Mouse (Mus musculus): Measurements from ENCODE around the gene Edf1. TPM values are rescaled to one million over a fixed set of nuclear protein-coding genes. Genes with fewer than 3 reads are reported as not detected.
A peak's percentile ranks its signal among the peaks of the same experiment; 100 is the strongest.

Gene Edf1
- total RNA-seq (2014; fragmentation: Nextera tagmentation): 102 and 126 TPM in 2 replicates
- total RNA-seq (2017): 91.0 and 109 TPM in 2 replicates
- 570 and 701 TPM in 2 replicates for polyA plus RNA-seq (2012)

DNA sequence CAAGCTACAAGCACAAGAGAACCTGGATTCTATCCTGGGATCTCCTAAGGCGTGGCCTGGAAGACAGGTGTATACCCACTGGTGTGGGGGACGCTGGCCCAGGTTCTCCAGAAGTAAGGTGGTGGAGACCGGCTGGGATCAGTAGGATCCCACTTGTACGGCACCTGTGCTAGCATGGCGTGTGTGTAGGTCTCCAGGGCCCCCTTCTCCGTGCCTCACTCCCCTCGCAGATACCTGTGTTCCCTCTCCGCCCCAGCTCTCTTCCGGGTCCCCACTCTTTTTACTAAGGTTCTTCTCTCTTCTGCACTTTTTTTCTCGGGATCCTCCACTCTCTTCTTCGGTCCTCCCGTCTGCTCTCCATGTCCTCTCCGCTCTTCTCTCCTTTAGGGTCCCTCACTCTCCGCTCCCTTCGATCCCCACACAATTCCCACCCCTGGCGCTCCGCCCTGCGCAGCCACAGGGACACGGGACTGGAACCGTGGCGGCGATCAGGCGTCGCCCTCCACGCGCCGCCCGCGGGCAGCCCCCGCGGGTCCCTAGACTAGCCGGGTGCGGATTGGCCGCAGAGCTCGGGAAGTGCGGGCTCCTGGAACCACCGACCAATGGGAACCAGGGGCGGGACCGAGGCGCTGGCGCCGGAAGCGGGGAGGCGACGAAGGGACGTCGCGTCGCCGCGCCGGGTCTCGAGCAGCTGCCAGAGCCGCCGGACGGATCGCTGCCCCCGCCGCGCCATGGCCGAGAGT, at the start of gene Edf1:
Edf1 (plus strand) TSS at position 627 of the 743 bp plus-strand sequence.
- DNase-seq (ENCODE audit: low spot score): peak; percentile 100
- TF ChIP-seq GATA2 (IDR thresholded peaks at IDR 0.05; ENCODE audit: borderline replicate concordance, low read depth, low read length) (no peak), POLR2AphosphoS5 (IDR thresholded peaks at IDR 0.05; ENCODE audit: insufficient replicate concordance, low read depth, low read length) (no peak), TAL1 (conservative IDR thresholded peaks at IDR 0.05; ENCODE audit: low read depth, low read length) (no peak), GATA1 (IDR thresholded peaks at IDR 0.05; ENCODE audit: borderline replicate concordance, low read length) (no peak), CTCF (IDR thresholded peaks at IDR 0.05; ENCODE audit: low read depth, low read length) (no peak)
- peak; percentile 87 for ATAC-seq (ENCODE audit: extremely low read depth, insufficient number of reproducible peaks, low FRiP score, poor library complexity, severe bottlenecking)
- H3K9me3 ChIP-seq (replicated peaks): no peaks in the 10 kb centered on the region
- H3K36me3 ChIP-seq (replicated peaks): peaks cover 41% of the 10 kb centered on the region
- no peaks in the 10 kb centered on the region for H3K27me3 ChIP-seq (ENCODE audit: insufficient read depth, low read length)
- H3K4me3 ChIP-seq (ENCODE audit: low read depth, low read length): peak within 1 kb of the TSS; percentile 93
- H3K4me1 ChIP-seq (ENCODE audit: insufficient read depth, low read depth, low read length): peaks cover 47% of the 10 kb centered on the region

- H3K4me3 ChIP-seq (ENCODE audit: low read depth, low read length): no peak overlapping the region
- no peaks in the 10 kb centered on the region for H3K4me1 ChIP-seq (ENCODE audit: insufficient read depth, low read depth, low read length)
- H3K36me3 ChIP-seq (replicated peaks): peaks cover 21% of the 10 kb centered on the region
- H3K9me3 ChIP-seq (replicated peaks): no peaks in the 10 kb centered on the region
- ATAC-seq (ENCODE audit: extremely low read depth, insufficient number of reproducible peaks, low FRiP score, poor library complexity, severe bottlenecking) (no peak), DNase-seq (ENCODE audit: low spot score) (no peak)
- H3K27me3 ChIP-seq (ENCODE audit: insufficient read depth, low read length): peaks cover 16% of the 10 kb centered on the region
- no peak for TF ChIP-seq TAL1 (conservative IDR thresholded peaks at IDR 0.05; ENCODE audit: low read depth, low read length)
- no peak for TF ChIP-seq GATA1 (IDR thresholded peaks at IDR 0.05; ENCODE audit: borderline replicate concordance, low read length)
- TF ChIP-seq GATA2 (IDR thresholded peaks at IDR 0.05; ENCODE audit: borderline replicate concordance, low read depth, low read length): no peak
- no peak for TF ChIP-seq POLR2AphosphoS5 (IDR thresholded peaks at IDR 0.05; ENCODE audit: insufficient replicate concordance, low read depth, low read length)
- TF ChIP-seq CTCF (IDR thresholded peaks at IDR 0.05; ENCODE audit: low read depth, low read length): no peak
Observed at GRCm38 (mm10) chr2:25509912-25510311, 47.7 kb upstream of the Edf1 start.

GRCm38 (mm10) chr2:25526510-25527302, 30.9 kb upstream of the Edf1 start:
- DNase-seq (ENCODE audit: low spot score) (no peak), ATAC-seq (ENCODE audit: extremely low read depth, insufficient number of reproducible peaks, low FRiP score, poor library complexity, severe bottlenecking) (no peak)
- H3K4me3 ChIP-seq (ENCODE audit: low read depth, low read length): no peak overlapping the region
- H3K36me3 ChIP-seq (replicated peaks): peaks cover 98% of the 10 kb centered on the region
- no peaks in the 10 kb centered on the region for H3K9me3 ChIP-seq (replicated peaks)
- no peaks in the 10 kb centered on the region for H3K4me1 ChIP-seq (ENCODE audit: insufficient read depth, low read depth, low read length)
- TF ChIP-seq GATA1 (IDR thresholded peaks at IDR 0.05; ENCODE audit: borderline replicate concordance, low read length): no peak
- H3K27me3 ChIP-seq (ENCODE audit: insufficient read depth, low read length): no peaks in the 10 kb centered on the region

- no peak for TF ChIP-seq GATA1 (IDR thresholded peaks at IDR 0.05; ENCODE audit: borderline replicate concordance, low read length)
- no peak for TF ChIP-seq POLR2AphosphoS5 (IDR thresholded peaks at IDR 0.05; ENCODE audit: insufficient replicate concordance, low read depth, low read length)
- no peak for TF ChIP-seq CTCF (IDR thresholded peaks at IDR 0.05; ENCODE audit: low read depth, low read length)
- TF ChIP-seq GATA2 (IDR thresholded peaks at IDR 0.05; ENCODE audit: borderline replicate concordance, low read depth, low read length): no peak
- TF ChIP-seq TAL1 (conservative IDR thresholded peaks at IDR 0.05; ENCODE audit: low read depth, low read length): no peak
- DNase-seq (ENCODE audit: low spot score): no peak
- Histone ChIP-seq H3K4me1 (ENCODE audit: insufficient read depth, low read depth, low read length) (peaks cover 14% of the 10 kb centered on the region), H3K9me3 (replicated peaks) (no peaks in the 10 kb centered on the region), H3K27me3 (ENCODE audit: insufficient read depth, low read length) (no peaks in the 10 kb centered on the region), H3K4me3 (ENCODE audit: low read depth, low read length) (no peak overlapping the region), H3K36me3 (replicated peaks) (peaks cover 94% of the 10 kb centered on the region)
- no peak for ATAC-seq (ENCODE audit: extremely low read depth, insufficient number of reproducible peaks, low FRiP score, poor library complexity, severe bottlenecking)
Observed at GRCm38 (mm10) chr2:25533707-25534106, 23.9 kb upstream of the Edf1 start.

GRCm38 (mm10) chr2:25534178-25534865, 23.3 kb upstream of the Edf1 start:
- peaks cover 14% of the 10 kb centered on the region for H3K4me1 ChIP-seq (ENCODE audit: insufficient read depth, low read depth, low read length)
- TF ChIP-seq CTCF (IDR thresholded peaks at IDR 0.05; ENCODE audit: low read depth, low read length) (no peak), GATA1 (IDR thresholded peaks at IDR 0.05; ENCODE audit: borderline replicate concordance, low read length) (no peak), TAL1 (conservative IDR thresholded peaks at IDR 0.05; ENCODE audit: low read depth, low read length) (no peak), POLR2AphosphoS5 (IDR thresholded peaks at IDR 0.05; ENCODE audit: insufficient replicate concordance, low read depth, low read length) (no peak), GATA2 (IDR thresholded peaks at IDR 0.05; ENCODE audit: borderline replicate concordance, low read depth, low read length) (no peak)
- ATAC-seq (ENCODE audit: extremely low read depth, insufficient number of reproducible peaks, low FRiP score, poor library complexity, severe bottlenecking): no peak
- H3K9me3 ChIP-seq (replicated peaks): no peaks in the 10 kb centered on the region
- DNase-seq (ENCODE audit: low spot score): no peak
- H3K4me3 ChIP-seq (ENCODE audit: low read depth, low read length): no peak overlapping the region
- no peaks in the 10 kb centered on the region for H3K27me3 ChIP-seq (ENCODE audit: insufficient read depth, low read length)
- peaks cover 94% of the 10 kb centered on the region for H3K36me3 ChIP-seq (replicated peaks)

DNA sequence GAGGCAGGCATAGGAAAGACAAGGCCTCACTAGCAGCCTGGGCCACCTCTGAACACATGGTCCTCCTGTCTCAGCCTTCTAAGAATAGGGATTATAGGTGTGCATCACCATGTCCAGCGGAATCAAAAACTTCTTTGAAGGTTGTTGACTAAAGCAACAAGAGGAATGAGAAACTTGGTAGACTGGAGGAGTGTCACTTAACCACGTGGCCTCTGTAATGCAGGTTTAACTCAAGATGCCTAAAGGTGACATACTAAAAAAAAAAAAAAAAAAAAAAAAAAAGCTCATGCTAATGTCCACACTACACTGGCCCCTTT, 22.8 kb upstream of the Edf1 start:
- H3K36me3 ChIP-seq (replicated peaks): peaks cover 94% of the 10 kb centered on the region
- peaks cover 18% of the 10 kb centered on the region for H3K4me1 ChIP-seq (ENCODE audit: insufficient read depth, low read depth, low read length)
- no peaks in the 10 kb centered on the region for H3K9me3 ChIP-seq (replicated peaks)
- H3K27me3 ChIP-seq (ENCODE audit: insufficient read depth, low read length): no peaks in the 10 kb centered on the region
- DNase-seq (ENCODE audit: low spot score) (no peak), ATAC-seq (ENCODE audit: extremely low read depth, insufficient number of reproducible peaks, low FRiP score, poor library complexity, severe bottlenecking) (no peak)
- no peak for TF ChIP-seq GATA2 (IDR thresholded peaks at IDR 0.05; ENCODE audit: borderline replicate concordance, low read depth, low read length)
- no peak for TF ChIP-seq CTCF (IDR thresholded peaks at IDR 0.05; ENCODE audit: low read depth, low read length)
- TF ChIP-seq TAL1 (conservative IDR thresholded peaks at IDR 0.05; ENCODE audit: low read depth, low read length): no peak
- no peak for TF ChIP-seq POLR2AphosphoS5 (IDR thresholded peaks at IDR 0.05; ENCODE audit: insufficient replicate concordance, low read depth, low read length)
- TF ChIP-seq GATA1 (IDR thresholded peaks at IDR 0.05; ENCODE audit: borderline replicate concordance, low read length): no peak
- no peak overlapping the region for H3K4me3 ChIP-seq (ENCODE audit: low read depth, low read length)
